Comparison of ENCODE assay signal across 16 mouse cellular contexts in the genomic region with DNA sequence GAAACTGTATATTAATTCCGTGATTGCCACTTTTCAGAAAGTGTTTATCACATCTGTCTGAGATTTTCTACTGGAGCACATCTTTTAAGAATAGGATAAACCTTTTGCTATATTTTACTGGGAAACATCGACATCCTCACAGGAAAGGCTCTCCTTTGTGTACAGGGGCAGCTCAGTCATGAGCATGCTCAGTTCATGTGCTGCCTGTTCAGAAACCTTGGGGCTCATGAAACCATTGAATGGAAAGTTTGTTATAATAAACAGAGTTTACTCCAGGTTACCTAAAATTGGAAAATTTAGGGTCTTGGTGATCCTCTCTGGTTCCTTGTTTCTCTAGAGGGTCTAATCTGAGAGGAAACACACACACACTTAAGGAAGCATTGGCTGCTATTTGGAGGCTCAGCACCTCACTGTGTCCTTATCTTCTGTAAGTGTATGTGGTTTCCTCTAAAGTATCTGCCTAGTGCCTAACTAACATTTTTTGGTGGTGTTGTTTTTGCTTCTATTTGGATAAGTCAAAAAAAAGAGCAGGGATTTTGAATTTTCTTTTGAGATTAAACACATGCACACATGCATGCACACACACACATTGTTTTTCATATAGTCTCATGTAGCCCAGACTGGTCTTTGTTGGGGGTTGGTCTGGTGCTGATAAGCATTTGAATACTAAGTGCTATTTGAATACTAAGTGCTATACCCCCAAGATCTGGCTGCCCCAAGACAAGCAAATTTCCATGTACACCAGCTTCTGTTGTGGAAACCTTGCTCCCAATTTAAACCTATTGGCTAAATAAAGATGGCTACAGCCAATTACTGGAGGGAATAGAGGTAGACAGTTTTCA.
"Had no signal": no experiment of that assay in that cellular context is flagged by ENCODE, and none has a peak within 500 bp of the region (broad histone marks: within the 10 kb centered on the region; RNA-seq: fewer than 3 reads in every experiment).

No protein-coding gene starts in this region.

- H3K36me3 ChIP-seq: kidney, embryonic 15.5 days; limb, embryonic 13.5 days; midbrain, embryonic 15.5 days; neural tube, embryonic 12.5 days had no signal

- H3K9ac ChIP-seq: kidney, embryonic 15.5 days; limb, embryonic 13.5 days; liver, embryonic 15.5 days; lung, embryonic 14.5 days; midbrain, embryonic 15.5 days; neural tube, embryonic 12.5 days had no signal

- H3K9me3 ChIP-seq: kidney, embryonic 15.5 days; limb, embryonic 13.5 days; liver, embryonic 15.5 days; midbrain, embryonic 15.5 days; neural tube, embryonic 12.5 days had no signal

- ATAC-seq: midbrain, embryonic 15.5 days had no signal

- H3K27me3 ChIP-seq: kidney, embryonic 15.5 days; limb, embryonic 13.5 days; liver, embryonic 15.5 days; midbrain, embryonic 15.5 days; neural tube, embryonic 12.5 days had no signal

- DNase-seq: kidney, adult 2 months; kidney, postnatal 14 days; left cerebral cortex, postnatal 4 days; lung, embryonic 14.5 days; lung, postnatal 10 days; right cerebral cortex, postnatal 4 days; spleen, adult 18-20 months; thymus, adult 2 months; thymus, postnatal 25 days had no signal

- H3K27ac ChIP-seq: kidney, embryonic 15.5 days; limb, embryonic 13.5 days; liver, embryonic 15.5 days; macrophage; midbrain, embryonic 15.5 days; neural tube, embryonic 12.5 days had no signal

- H3K4me2 ChIP-seq: kidney, embryonic 15.5 days; limb, embryonic 13.5 days; liver, embryonic 15.5 days; lung, embryonic 14.5 days; midbrain, embryonic 11.5 days; midbrain, embryonic 15.5 days; neural tube, embryonic 12.5 days had no signal

- H3K4me1 ChIP-seq: neural tube, embryonic 12.5 days had no signal

- H3K4me3 ChIP-seq: kidney, embryonic 15.5 days; limb, embryonic 13.5 days; liver, embryonic 15.5 days; midbrain, embryonic 15.5 days; neural tube, embryonic 12.5 days had no signal
